Mouse (Mus musculus) heart, embryonic 14.5 days (tissue): Measurements from ENCODE around the gene Pkm. TPM values are rescaled to one million over a fixed set of nuclear protein-coding genes. Genes with fewer than 3 reads are reported as not detected.

ENCODE experiments used
- ATAC-seq: fragments of 200-750 bp; cut with Nextera tagmentation; 2 replicates; pipeline ENCODE4 v1.8.0; 2017; ENCODE audit warnings: low read depth, moderate TSS enrichment; ENCODE audit not compliant: insufficient number of reproducible peaks, insufficient read depth, low FRiP score
- H3K27ac ChIP-seq, 2 experiments: fragments of 200-500 bp in 1 of 2; fragments of 300-500 bp in 1 of 2; sonication (generic) in 1 of 2; replicated peaks in 1 of 2; 2 replicates each; pipeline ENCODE4 v1.5.1; 2012 to 2014; ENCODE audit warnings: low read depth in 2 of 2, low read length in 2 of 2, control low read depth in 1 of 2, mild to moderate bottlenecking in 1 of 2, mixed read lengths in 1 of 2; ENCODE audit not compliant: control insufficient read depth in 1 of 2, insufficient read depth in 1 of 2
- H3K27me3 ChIP-seq: fragments of 300-500 bp; sonication (generic); 2 replicates; pipeline ENCODE4 v1.6.1; 2014; ENCODE audit warnings: mild to moderate bottlenecking, low read length, control low read depth; ENCODE audit not compliant: control insufficient read depth, insufficient read depth
- H3K36me3 ChIP-seq: fragments of 300-500 bp; sonication (generic); 2 replicates; pipeline ENCODE4 v1.6.1; 2014; ENCODE audit warnings: mild to moderate bottlenecking, control low read depth, low read length, mixed read lengths; ENCODE audit not compliant: control insufficient read depth, insufficient read depth
- H3K4me1 ChIP-seq, 2 experiments: fragments of 200-500 bp in 1 of 2; fragments of 300-500 bp in 1 of 2; sonication (generic) in 1 of 2; 2 replicates each; pipeline ENCODE4 v1.6.1; 2012 to 2014; ENCODE audit warnings: low read length in 2 of 2, control low read depth in 1 of 2, mixed read lengths in 1 of 2; ENCODE audit not compliant: control insufficient read depth in 2 of 2, insufficient read depth in 2 of 2
- H3K4me2 ChIP-seq: fragments of 300-500 bp; sonication (generic); 2 replicates; pipeline ENCODE4 v1.6.1; 2014; ENCODE audit warnings: mild to moderate bottlenecking, low read length
- H3K4me3 ChIP-seq, 2 experiments: fragments of 200-500 bp in 1 of 2; fragments of 300-500 bp in 1 of 2; sonication (generic) in 1 of 2; 2 replicates each; pipeline ENCODE4 v1.5.1; 2012 to 2014; ENCODE audit warnings: low read length in 2 of 2, mild to moderate bottlenecking in 2 of 2, control low read depth in 1 of 2, low read depth in 1 of 2, moderate library complexity in 1 of 2; ENCODE audit not compliant: control insufficient read depth in 1 of 2, insufficient read depth in 1 of 2
- H3K9ac ChIP-seq: fragments of 300-500 bp; sonication (generic); 2 replicates; pipeline ENCODE4 v1.6.1; 2014; ENCODE audit warnings: mild to moderate bottlenecking, low read length
- H3K9me3 ChIP-seq: fragments of 300-500 bp; sonication (generic); 2 replicates; pipeline ENCODE4 v1.6.1; 2016; ENCODE audit warnings: low read length, control low read depth; ENCODE audit not compliant: control insufficient read depth
- WGBS: fragments of 180-500 bp; shearing (Covaris S2); extraction: QIAGEN DNeasy Blood & Tissue Kit; methylation state at CpG from one replicate; pipeline ENCODE4 v1.1.7; 2014; 5-methylcytosine and 5-hydroxymethylcytosine counted together
- polyA plus RNA-seq: library from polyadenylated mRNA; unstranded; fragments of >200 nt; fragmentation: Nextera tagmentation; extraction: Ambion mirVana; gene quantifications from 2 replicates; pipeline ENCODE4 v1.2.1, GENCODE M21; 2014

The Pkm gene
- polyA plus RNA-seq, 1 experiment from 2014 or later, result 1,798 TPM

GRCm38 (mm10) chr9:59678313-59678712, 22.1 kb downstream of the Pkm start:
- WGBS, result 18% methylated on average over 1 of the region's 1 CpGs
- Histone ChIP-seq H3K36me3 (peaks cover 65% of the 10 kb centered on the region), H3K9ac (no peak overlapping the region), H3K27me3 (peaks cover 17% of the 10 kb centered on the region), H3K4me1 (peaks cover 4 to 7% of the 10 kb centered on the region in 2 experiments; a peak in 2 of 4 replicates), H3K4me3 (no peak overlapping the region), H3K27ac (no peak overlapping the region), H3K9me3 (no peaks in the 10 kb centered on the region), H3K4me2 (no peak overlapping the region)
- ATAC-seq, result no peak

- WGBS, result 2% methylated on average over 38 of the region's 47 CpGs
- no peak within 1 kb of the TSS for H3K27ac ChIP-seq
Observed at GRCm38 (mm10) chr9:59679678-59680533, 23.7 kb downstream of the Pkm start, which contains the start of gene Gramd2. Gene Gramd2 (plus strand): TSS chr9:59680144.

GRCm38 (mm10) chr9:59680534-59680875, 24.3 kb downstream of the Pkm start:
- H3K27me3 ChIP-seq, result peaks cover 17% of the 10 kb centered on the region
- no peak for ATAC-seq
- no peak overlapping the region for H3K27ac ChIP-seq
- H3K4me1 ChIP-seq, result peaks cover 4 to 7% of the 10 kb centered on the region in 2 experiments; a peak in 2 of 4 replicates
- WGBS, result 14% methylated on average over 16 of the region's 16 CpGs
- H3K4me3 ChIP-seq, result peak overlapping the region; percentile 44 to 48
- no peaks in the 10 kb centered on the region for H3K9me3 ChIP-seq
- H3K4me2 ChIP-seq, result peak overlapping the region; percentile 86
- H3K9ac ChIP-seq, result peak overlapping the region; percentile 68
- peaks cover 43% of the 10 kb centered on the region for H3K36me3 ChIP-seq

More at GRCm38 (mm10) chr9:59679678-59680533, 23.7 kb downstream of the Pkm start, which contains the start of gene Gramd2:
- peak within 1 kb of the TSS; percentile 44 to 48 for H3K4me3 ChIP-seq
- H3K4me1 ChIP-seq, result peaks cover 4 to 7% of the 10 kb centered on the region in 2 experiments; a peak in 2 of 4 replicates
- H3K36me3 ChIP-seq, result peaks cover 49% of the 10 kb centered on the region
- H3K27me3 ChIP-seq, result peaks cover 17% of the 10 kb centered on the region
- H3K9ac ChIP-seq, result peak within 1 kb of the TSS; percentile 68
- no peaks in the 10 kb centered on the region for H3K9me3 ChIP-seq
- ATAC-seq, result peak; percentile 86
- H3K4me2 ChIP-seq, result peak within 1 kb of the TSS; percentile 86

GRCm38 (mm10) chr9:59684020-59684419, 27.9 kb downstream of the Pkm start:
- 44% methylated on average over 2 of the region's 2 CpGs for WGBS
- ATAC-seq, result no peak
- no peak overlapping the region for H3K9ac ChIP-seq
- H3K27me3 ChIP-seq, result peaks cover 17% of the 10 kb centered on the region
- H3K4me1 ChIP-seq, result peaks cover 5 to 7% of the 10 kb centered on the region in 2 experiments; a peak in 3 of 4 replicates
- H3K4me2 ChIP-seq, result no peak overlapping the region
- H3K9me3 ChIP-seq, result no peaks in the 10 kb centered on the region
- H3K36me3 ChIP-seq, result peaks cover 8% of the 10 kb centered on the region
- H3K27ac ChIP-seq, result no peak overlapping the region
- H3K4me3 ChIP-seq, result no peak overlapping the region

GRCm38 (mm10) chr9:59687416-59688046, 31.4 kb downstream of the Pkm start:
- 23% methylated on average over 6 of the region's 6 CpGs for WGBS
- 0 out of 2 replicates have a peak, but pooled peaks cover under 1% of the 10 kb centered on the region for H3K27me3 ChIP-seq
- no peak overlapping the region for H3K27ac ChIP-seq
- peaks cover 5 to 9% of the 10 kb centered on the region in 2 experiments; a peak in 3 of 4 replicates for H3K4me1 ChIP-seq
- H3K4me2 ChIP-seq, result no peak overlapping the region
- H3K4me3 ChIP-seq, result no peak overlapping the region
- H3K9ac ChIP-seq, result no peak overlapping the region
- ATAC-seq, result no peak
- H3K36me3 ChIP-seq, result no peaks in the 10 kb centered on the region
- H3K9me3 ChIP-seq, result no peaks in the 10 kb centered on the region

GRCm38 (mm10) chr9:59691635-59692094, 35.5 kb downstream of the Pkm start:
- peak overlapping the region; percentile 72 for H3K4me2 ChIP-seq
- WGBS, result 3% methylated on average over 23 of the region's 23 CpGs
- no peaks in the 10 kb centered on the region for H3K36me3 ChIP-seq
- H3K27me3 ChIP-seq, result no peaks in the 10 kb centered on the region
- peak overlapping the region; percentile 54 to 80 for H3K27ac ChIP-seq
- no peaks in the 10 kb centered on the region for H3K9me3 ChIP-seq
- peak overlapping the region; percentile 39 to 41 for H3K4me3 ChIP-seq
- peak overlapping the region; percentile 65 for H3K9ac ChIP-seq
- H3K4me1 ChIP-seq, result peaks cover 16 to 18% of the 10 kb centered on the region in 2 experiments
- peak; percentile 87 for ATAC-seq

GRCm38 (mm10) chr9:59692145-59692544, 36.0 kb downstream of the Pkm start:
- H3K27ac ChIP-seq, result peak overlapping the region; percentile 54 to 80; a peak in 3 of 4 replicates

More at GRCm38 (mm10) chr9:59692145-59692544, 36.0 kb downstream of the Pkm start:
- H3K9me3 ChIP-seq, result no peaks in the 10 kb centered on the region
- H3K4me1 ChIP-seq, result peaks cover 16 to 18% of the 10 kb centered on the region in 2 experiments
- peak overlapping the region; percentile 65 for H3K9ac ChIP-seq
- 45% methylated on average over 9 of the region's 9 CpGs for WGBS
- ATAC-seq, result peak; percentile 57; the same call in 1 of the 2 replicates
- no peaks in the 10 kb centered on the region for H3K27me3 ChIP-seq
- peak overlapping the region; percentile 72 for H3K4me2 ChIP-seq
- H3K36me3 ChIP-seq, result no peaks in the 10 kb centered on the region
- H3K4me3 ChIP-seq, result peak overlapping the region; percentile 39 to 41
